Mouse (Mus musculus) urinary bladder, postnatal 36 days (tissue): ENCODE measurements at regions not wholly inside any gene's neighbourhood (a gene's known extent, or its start where the extent isn't known, plus 50 kb on each side); places are given as distances from the start of the nearest gene placed in this dataset.
A peak's percentile ranks its signal among the peaks of the same experiment; 100 is the strongest.

ENCODE experiments used
- DNase-seq, 2 experiments: peaks; one replicate each; pipeline ENCODE4 v3.0.0; 2022; ENCODE audit warnings: low spot score in 2 of 2, mixed read lengths in 1 of 2

DNA sequence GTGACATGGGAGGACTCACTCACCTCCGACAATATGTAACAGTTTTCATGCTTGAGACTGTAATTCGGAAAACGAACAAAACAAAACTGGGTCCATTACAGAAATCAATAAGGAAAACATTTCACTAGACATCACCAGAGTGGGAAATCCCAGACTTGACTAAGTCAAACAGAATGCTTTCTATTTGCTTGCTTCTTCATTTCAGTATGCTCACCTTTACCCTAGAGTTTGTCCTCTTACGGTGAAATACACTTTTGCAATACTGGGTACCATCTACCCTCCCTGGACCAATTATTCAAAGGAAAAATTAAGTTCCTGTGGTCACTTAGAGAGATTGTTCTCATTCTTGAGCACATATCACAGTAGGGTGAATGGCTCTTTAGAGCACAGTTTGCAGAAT lies 613.4 kb upstream of the 4930412O13Rik start:
- no peak for DNase-seq

DNA sequence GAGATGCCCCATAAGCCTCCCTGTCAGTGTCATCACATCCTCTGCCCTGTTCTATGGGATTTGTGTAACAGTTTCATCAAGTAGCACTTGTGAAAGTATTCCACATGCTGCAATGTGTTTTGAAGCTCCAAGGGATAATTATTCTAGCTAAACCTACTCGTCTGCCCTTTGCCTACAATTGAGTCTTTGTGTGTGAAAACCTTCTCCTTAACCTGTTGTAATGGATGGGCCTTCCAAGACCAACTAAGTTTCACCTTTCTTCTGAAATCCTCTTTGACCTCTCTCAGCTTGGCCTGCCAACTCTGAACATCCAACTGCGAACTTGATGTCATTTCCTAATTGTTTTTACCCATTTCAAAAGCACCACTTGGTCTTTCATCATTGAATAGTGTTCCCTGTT lies 597.6 kb upstream of the 4930412O13Rik start:
- no peak for DNase-seq

DNA sequence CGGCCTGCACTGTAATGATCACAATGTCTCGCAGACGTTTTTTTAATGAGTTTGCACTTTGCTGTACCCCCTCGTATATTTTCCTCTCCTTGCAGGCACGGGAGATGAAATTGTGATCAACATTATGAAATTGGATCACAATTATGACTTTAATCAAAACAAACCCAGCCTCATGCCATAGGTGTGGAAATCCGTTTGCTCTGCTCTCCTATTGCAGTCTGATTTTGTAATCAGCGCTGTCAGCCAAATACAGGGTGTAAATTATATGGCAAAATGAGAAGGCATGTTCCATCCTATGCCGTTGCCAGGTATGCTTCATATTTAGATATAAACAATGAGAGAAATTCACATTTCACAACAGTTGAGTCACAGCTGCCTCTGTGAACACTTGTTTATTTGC lies 595.3 kb upstream of the 4930412O13Rik start:
- DNase-seq = no peak

DNA sequence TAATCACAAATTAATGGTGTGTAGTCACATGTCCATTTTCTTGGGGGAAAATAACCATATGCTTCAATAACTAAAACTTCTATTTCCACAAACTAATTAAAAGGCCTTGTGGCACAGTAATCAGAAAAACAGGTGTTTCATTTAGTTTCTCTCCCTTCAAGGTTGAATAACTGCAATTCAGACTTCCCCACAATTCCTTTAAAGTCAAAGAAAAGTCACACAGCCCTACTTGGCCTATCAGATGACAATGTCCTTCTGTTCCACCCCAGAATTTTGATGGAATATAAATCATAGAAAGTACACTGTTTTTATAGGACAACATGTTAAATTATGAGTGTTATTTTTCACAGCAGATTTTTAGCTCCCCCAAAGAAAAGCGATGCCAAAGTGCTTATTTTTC lies 594.0 kb upstream of the 4930412O13Rik start:
- DNase-seq = no peak

DNA sequence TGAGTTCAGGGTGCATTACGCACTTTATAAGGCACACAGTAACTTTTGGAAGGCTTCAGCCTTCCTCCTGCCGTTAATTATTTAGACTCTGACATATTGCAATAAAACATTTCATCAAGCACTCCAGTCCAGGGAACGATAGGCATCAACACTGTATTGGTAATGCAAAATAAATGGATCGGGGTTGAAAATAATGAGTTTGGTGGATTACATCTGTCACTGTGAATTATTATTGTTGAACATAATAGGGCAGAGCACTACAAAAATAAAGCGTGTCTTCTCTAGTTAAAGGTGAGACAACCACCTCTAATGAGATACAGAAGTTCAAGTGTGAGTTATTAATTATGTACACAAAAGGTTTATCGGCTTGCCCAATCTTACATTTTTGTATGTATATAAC lies 593.4 kb upstream of the 4930412O13Rik start:
- no peak for DNase-seq

DNA sequence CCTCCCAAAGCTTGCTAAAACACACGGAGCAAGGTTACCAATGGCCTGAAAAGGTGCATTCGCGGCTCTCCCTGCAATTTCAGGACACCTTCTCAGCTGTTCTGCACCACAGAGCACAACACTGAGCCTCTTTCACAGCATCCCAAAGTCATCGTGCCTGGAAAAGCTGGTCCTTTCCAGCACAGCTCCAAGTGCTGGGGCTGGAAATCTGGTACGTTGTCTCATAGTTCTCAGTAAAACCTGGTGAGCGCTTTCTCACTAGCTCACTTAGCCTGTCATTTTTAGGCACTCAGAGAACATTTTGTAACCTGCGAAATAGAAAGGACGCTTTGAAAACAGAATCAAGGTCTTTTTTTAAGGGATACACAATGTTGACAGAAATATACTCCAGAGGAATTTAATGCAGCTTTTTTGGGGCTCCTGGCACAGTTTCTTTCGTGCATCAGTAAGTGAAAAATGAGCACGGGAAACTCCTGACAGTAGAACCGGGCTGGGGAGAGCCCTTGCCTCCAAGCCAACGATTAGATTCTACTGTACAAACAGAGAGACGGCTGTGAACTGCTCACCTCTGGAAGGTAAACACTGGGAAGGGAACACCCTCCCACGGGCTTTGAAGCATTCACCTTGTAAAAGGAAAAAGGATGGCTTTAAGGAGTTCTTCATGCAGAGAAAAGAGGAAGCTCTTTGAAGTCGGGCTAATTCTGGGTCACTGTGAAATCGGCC lies 549.3 kb upstream of the 4930412O13Rik start:
- DNase-seq = no peak

DNA sequence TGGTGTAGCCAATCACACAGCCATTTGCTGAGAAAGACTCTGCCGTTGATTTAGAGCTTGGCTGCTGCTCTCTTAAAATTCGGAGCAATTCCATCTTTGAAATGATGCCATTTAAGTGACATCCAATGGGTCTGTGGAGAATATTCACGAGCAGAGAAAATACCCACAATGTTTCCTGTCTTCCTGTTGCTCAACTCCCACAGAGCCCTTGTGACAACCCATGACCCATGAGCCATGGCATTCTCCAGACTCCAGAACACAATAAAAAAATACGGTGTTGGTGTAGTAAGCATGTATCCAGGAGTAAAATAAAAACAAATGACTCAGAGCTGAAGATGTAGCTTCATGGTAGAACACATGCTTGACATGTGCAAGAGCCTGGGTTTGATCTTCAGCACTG lies 532.1 kb upstream of the 4930412O13Rik start:
- no peak for DNase-seq

DNA sequence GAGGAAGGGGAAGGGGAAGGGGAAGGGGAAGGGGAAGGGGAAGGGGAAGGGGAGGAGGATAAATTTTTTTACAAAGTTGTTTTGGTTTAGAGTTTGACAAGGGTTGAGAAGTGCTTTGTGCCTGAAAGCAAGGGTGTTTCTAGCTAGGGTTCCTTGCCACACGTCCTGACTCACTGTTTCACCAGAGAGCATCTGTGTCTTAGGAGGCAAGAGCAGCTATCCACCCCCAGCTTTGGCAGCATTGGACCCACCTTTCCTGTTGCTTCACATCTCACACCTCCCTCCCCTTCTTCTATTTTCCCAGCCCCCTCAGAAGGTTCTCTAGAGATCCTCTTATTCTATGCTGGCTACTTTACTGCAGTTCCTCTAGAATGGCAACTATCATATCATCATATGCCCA lies 531.1 kb upstream of the 4930412O13Rik start:
- no peak for DNase-seq

DNA sequence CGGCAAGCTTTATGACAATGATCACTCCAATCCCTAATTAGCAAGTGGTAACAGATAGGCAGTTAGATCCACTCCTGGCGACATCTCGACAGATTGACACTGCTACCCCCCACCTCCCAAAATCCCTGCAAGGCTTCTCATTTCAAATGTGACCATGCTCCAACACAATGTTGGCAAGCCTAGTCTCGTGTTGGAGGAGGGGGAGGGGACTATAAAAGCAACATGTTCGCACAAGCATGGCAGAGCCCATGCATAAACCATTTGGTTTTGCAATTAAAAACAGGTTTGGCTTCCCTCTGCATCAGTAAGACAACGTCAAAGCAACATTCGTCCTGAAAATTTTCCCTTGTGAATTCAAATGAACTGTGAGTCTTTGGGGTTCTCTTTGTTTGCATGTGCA lies 528.9 kb upstream of the 4930412O13Rik start:
- peak; percentile 47 to 57 for DNase-seq

DNA sequence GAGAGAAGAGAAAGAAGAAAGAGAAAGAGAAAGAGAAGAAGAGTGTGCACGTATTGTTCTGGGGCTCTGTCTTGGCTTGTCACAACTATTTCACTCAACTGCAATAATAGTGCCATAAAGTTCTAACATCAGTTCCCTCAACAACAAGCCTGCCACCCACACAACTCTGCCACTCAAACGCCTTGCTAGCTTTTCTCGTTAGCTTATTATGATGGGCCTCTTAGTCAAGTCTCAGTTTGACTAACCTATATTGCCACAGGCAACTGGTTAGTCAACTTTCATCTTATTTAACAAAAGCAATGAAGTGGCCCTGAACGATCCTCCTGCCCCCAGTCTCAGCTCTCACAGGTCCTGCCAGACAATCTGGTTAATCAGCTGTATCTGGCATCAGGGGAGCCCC lies 521.0 kb upstream of the 4930412O13Rik start:
- no peak for DNase-seq

DNA sequence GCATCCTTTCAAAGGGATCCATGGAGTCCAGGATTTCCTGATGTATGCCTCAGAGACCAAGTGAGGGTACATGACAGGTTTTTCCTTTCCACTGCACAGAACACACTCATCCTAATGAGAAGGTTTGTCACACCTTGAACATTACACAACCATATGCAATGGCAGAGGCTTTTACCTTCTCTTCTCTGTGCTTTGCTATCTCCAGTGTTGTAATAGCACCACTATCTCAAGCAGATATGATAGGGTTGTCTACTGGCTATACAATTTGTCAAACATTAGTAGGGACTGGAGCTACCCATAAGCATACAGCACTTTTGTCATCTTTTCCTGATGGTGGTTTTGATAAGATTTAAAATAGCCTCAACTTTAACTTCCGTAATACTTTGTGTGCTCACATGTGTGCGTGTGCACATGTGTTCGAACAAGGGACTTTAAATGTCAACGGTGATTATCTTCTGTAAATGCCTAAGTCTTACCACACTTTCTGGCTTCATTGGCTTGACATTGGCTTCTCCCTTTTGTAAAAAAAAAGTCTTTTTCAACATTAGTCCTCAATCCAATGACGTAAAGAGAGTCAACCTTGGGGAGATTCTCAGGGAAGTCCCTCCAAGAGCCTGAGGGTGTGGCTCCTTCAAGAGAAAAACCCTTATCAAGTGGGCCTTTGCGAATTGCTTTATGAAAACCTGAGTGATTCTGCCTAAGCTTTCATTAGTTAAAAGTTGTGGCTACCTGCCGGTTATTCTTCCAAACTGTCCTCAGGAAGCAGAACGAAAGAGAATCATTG lies 513.1 kb upstream of the 4930412O13Rik start:
- no peak for DNase-seq

DNA sequence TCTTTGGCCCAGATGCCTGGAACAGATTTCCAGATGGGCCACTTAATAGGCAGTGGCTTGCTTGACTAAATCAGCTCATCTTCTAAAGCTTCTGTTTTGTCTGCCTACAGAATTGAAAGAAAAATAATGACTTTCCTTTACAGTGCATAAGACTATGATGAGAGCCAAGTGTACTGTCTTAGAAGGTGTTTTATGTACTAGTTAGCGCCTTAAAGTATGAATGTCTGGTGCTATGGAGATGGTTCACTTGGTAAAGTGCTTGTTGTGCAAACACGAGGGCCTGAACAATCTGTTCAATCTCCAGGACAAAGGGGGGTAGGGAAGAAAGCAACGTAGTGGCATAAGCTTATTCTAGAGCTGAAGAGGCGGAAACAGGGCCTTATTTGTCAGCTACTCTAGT lies 511.5 kb upstream of the 4930412O13Rik start:
- no peak for DNase-seq

DNA sequence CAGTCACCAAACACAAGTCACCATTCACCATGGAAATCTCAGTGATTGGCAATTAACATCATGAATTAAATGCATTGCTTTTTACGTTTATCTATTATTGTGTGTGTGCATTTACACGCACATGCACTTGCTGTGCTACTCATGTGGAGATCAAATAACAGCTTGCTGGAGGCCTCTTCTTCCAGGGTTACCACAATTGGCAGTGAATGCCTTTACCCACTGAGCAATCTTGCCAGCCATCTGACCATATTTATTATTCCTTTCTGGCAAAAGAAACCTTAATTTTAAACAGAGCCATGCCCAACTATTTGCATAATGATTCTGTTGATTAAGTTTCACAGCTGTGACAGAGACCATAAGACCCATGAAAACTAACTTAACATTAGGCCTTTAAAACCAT lies 494.5 kb upstream of the 4930412O13Rik start:
- DNase-seq = no peak

DNA sequence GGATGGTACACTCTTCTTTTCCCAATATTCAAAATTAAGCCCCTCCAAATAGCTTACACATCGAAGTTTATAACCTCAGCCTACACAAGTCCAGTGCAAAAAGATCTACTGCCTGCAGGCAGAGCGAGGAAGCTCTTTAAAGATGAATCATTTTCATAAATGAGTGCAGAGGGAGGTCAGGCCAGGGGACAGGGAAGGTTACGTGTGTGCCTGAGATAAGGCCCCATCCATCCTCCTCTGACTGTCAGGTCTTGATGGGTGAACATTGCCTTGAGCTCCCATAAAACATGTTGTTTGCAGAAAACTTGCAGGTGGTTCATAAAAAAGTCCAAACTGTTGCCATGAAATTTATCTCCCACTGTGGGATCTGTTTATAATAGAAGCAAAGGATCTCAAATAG lies 493.0 kb upstream of the 4930412O13Rik start:
- DNase-seq = no peak

DNA sequence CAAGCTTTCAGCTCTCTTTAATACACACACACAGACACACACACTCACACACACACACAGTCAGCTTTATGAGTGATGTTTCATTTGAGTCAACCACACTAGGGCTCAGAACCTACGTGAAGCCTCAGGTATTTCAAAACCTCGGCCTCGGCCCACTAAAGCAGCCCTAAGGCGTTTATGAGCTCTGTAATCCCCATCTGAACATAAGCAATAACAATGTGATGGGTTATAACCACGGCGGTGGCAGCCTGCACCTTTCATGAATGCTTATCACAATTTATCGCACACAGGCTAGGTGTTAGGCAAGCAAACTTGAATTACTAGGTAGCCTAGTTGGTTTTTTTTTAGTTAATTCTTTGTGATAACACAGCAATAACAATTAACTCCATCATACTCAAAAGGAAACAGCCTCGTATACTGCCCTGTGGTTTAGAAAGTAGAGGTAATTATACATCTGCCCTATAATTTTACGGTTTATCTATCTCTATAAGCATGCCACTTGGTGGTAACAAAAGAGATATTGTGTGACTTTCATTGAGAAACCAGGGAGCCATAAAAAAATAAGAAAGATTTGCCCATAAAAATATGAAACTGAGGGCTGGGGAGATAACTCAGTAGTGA lies 485.6 kb upstream of the 4930412O13Rik start:
- no peak for DNase-seq

DNA sequence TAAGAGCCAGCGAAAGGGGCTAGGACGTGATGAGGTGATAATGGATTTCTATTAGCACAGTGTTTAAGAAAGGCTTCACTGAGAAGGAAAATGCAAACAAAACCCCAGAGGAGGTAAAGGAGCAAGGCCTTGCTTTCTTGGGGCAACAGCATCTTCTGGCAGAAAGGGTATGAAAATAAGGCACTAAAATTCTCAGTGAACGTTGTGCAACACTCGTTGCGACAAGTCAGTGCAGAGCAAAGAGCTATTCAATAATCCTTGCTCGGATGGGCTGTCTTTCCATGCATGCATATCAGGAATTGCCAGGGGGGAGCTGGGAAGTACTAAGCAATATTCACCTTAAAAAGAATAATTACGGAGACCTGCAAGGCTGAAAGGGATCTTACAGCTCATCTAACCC lies 479.6 kb upstream of the 4930412O13Rik start:
- DNase-seq = no peak

DNA sequence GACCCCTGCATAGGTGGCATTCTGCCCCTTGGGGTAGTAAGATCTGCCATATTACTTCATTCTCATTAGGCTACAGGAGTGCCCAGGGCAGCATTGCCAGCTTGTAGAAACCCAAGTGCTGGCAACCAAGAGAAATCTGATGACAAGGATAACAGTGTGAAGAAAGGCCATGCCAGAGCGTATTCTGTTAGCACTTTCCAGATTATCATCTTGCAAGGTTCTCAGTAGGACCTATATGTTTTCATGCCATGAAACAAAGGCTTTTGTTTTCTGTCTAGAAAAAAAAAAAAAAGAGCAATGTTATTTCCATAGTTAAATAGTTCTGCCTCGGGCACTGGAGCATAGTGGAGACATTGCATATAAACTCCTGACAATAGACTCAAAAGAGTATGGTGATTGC lies 478.8 kb upstream of the 4930412O13Rik start:
- DNase-seq = no peak

DNA sequence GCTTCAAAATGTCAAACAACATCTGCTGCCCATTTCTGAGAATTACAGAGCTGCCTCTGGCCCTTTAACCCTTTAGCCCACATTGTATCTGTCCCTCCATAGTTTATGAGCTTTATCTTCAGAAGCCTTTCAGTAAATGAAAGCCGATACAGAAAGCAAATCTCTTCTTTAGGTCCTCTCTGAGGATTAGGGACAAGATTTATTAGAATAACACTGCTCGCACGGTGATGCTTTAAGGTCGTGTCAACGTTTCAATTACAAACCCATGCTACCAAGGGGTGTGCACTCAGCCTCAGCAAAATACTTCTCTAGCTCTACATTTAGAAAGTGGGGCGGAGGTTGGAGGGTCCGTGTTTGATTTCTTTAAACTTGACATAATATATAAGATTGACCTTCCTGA lies 472.0 kb upstream of the 4930412O13Rik start:
- DNase-seq = no peak

DNA sequence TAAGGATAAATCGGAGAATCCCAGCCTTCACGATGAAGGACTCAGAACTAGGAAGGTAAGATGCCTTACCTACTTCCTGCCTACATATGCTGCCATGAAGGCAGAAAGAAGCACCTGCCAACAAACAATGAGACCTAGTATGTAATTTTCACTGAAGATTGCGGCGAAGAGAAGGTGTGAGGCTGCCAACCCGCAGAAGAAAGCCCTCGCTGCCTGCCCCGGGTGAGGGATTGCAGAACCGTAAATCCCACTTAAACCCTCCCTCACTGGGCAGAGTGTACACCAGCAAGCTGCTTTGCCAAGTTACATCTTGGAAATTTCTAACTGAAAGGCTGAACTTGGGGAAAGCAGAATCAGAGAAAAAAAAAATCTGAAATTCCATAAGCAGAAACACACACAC lies 458.4 kb upstream of the 4930412O13Rik start:
- no peak for DNase-seq

DNA sequence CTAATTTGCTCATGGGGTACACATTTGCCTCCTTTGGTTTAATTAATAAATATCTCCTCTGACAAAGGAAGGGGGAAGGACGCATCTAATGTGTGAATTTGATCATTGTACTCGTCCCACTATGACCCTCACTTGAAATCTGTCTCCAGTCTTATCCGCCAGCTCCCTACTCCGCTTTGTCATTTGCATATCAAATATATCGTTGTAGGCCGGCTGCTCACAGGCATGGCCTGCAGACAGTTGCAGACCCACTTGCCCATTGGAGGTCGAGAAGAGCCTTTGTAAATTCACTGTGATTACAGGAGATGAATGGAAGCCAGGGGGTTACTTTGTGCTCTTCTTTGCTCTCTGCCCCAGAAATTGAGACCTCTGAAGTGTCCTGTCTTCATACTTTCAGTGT lies 457.5 kb upstream of the 4930412O13Rik start:
- no peak for DNase-seq

DNA sequence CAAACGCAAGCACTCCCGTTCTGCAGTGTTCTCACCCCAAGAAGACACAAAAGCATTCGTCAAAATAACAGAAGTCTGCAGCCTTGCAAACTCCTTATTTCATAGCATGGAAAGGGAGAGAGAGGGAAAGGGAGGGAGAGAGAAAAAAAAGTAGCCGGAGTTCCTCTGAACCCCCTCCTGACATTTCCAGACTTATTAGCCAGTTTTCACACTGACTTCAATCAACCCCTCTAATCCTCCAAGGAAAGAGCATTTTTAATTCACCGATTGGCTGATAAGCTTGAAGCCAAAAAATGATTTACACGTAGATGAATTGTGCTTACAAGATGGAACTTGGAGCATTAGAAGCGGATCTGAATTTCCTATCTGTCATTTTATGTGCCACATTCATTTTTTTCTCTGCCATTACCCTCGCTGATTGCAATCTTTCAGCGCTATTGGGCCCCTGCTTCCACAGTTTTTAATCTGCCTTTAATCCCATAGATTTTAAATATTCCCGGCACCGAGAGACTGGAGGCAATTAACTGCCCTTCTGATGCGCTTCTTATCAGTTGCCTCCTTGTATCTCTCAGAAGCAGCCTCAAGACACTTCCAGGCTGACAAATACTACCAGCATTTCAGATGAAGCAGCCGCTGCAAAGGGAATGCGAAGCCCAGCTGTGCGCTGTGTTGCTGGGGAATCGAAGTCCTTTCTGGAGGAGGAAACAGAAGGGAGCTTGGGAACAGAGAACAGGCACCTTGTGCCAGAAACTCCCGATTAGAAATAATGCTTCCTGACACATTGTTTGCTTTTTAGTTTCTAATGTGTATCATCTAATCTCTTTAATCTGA lies 447.7 kb upstream of the 4930412O13Rik start:
- no peak for DNase-seq
